Mouse (Mus musculus) liver, embryonic 12.5 days (tissue): ENCODE data around the gene Pax7. TPM values are rescaled to one million over a fixed set of nuclear protein-coding genes. Genes with fewer than 3 reads are reported as not detected.

ENCODE experiments used
- ATAC-seq: fragments of 200-750 bp; cut with Nextera tagmentation; 2 replicates; pipeline ENCODE4 v1.8.0; 2017; ENCODE audit warnings: moderate number of reproducible peaks, mild to moderate bottlenecking, moderate library complexity
- H3K27ac ChIP-seq: fragments of 300-500 bp; sonication (generic); 2 replicates; pipeline ENCODE4 v1.5.1; 2016; ENCODE audit warnings: mild to moderate bottlenecking
- H3K27me3 ChIP-seq: fragments of 300-500 bp; sonication (generic); replicated peaks from 2 replicates; pipeline ENCODE4 v1.6.1; 2016; ENCODE audit warnings: mild to moderate bottlenecking, moderate library complexity
- H3K36me3 ChIP-seq: fragments of 300-500 bp; sonication (generic); 2 replicates; pipeline ENCODE4 v1.6.1; 2016; ENCODE audit warnings: mild to moderate bottlenecking, moderate library complexity
- H3K4me1 ChIP-seq: fragments of 300-500 bp; sonication (generic); 2 replicates; pipeline ENCODE4 v1.6.1; 2016
- H3K4me2 ChIP-seq: fragments of 300-500 bp; sonication (generic); 2 replicates; pipeline ENCODE4 v1.6.1; 2016; ENCODE audit warnings: mild to moderate bottlenecking, moderate library complexity
- H3K4me3 ChIP-seq: fragments of 300-500 bp; sonication (generic); 2 replicates; pipeline ENCODE4 v1.5.1; 2016; ENCODE audit warnings: mild to moderate bottlenecking, moderate library complexity
- H3K9ac ChIP-seq: fragments of 300-500 bp; sonication (generic); 2 replicates; pipeline ENCODE4 v1.6.1; 2016; ENCODE audit warnings: mild to moderate bottlenecking, moderate library complexity
- H3K9me3 ChIP-seq: fragments of 300-500 bp; sonication (generic); replicated peaks from 2 replicates; pipeline ENCODE4 v1.6.1; 2016; ENCODE audit warnings: mild to moderate bottlenecking, moderate library complexity
- WGBS: fragments of 180-500 bp; shearing (Covaris S2); methylation state at CpG from one replicate; pipeline ENCODE4 v1.1.7; 2016; ENCODE audit not compliant: insufficient replicate concordance; 5-methylcytosine and 5-hydroxymethylcytosine counted together
- polyA plus RNA-seq: library from polyadenylated mRNA; unstranded; fragments of >200 nt; fragmentation: Nextera tagmentation; extraction: Ambion mirVana; gene quantifications from 2 replicates; pipeline ENCODE4 v1.2.1, GENCODE M21; 2016

Pax7 gene
- polyA plus RNA-seq, 1 experiment from 2014 or later, result not detected

- Histone ChIP-seq H3K27me3 (peaks cover 11% of the 10 kb centered on the region; the same call in 1 of the 2 replicates), H3K9me3 (no peaks in the 10 kb centered on the region), H3K4me1 (no peaks in the 10 kb centered on the region), H3K4me2 (no peak overlapping the region), H3K36me3 (no peaks in the 10 kb centered on the region), H3K9ac (no peak overlapping the region), H3K4me3 (no peak overlapping the region), H3K27ac (no peak overlapping the region)
- WGBS, result 29% methylated on average over 7 of the region's 7 CpGs
- ATAC-seq, result no peak
These were observed 143.6 kb downstream of the Pax7 start for GRCm38 (mm10) chr4:139689627-139690269.

DNA sequence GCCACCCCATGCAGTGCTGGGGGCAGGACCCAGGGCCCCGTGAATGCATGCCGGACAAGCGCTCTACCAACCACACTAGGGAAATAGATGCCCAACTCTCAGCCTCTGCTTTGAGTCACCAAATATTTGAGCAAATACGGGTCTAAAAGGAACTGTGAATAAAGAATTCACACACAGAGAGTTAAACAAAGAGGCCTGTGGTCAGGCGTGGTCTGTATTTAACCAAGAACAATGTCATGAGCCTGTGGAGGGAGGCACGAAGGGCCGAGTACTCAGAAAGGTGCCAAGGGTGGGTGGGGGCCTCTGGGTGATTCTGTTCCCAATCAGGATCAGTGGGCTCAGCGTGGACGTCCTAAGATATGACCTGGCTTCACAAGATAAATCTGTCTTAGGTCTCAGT, 145.3 kb downstream of the Pax7 start:
- Histone ChIP-seq H3K9ac (no peak overlapping the region), H3K4me3 (no peak overlapping the region), H3K4me1 (no peaks in the 10 kb centered on the region), H3K27me3 (peaks cover 4% of the 10 kb centered on the region; the same call in 1 of the 2 replicates), H3K36me3 (no peaks in the 10 kb centered on the region), H3K4me2 (no peak overlapping the region), H3K27ac (no peak overlapping the region), H3K9me3 (no peaks in the 10 kb centered on the region)
- ATAC-seq, result no peak
- 57% methylated on average over 9 of the region's 9 CpGs for WGBS

Other genes with a start within 250 kb of the Pax7 start
- not detected in 2 replicates for gene Gm21969, start 230.3 kb downstream of the Pax7 start, polyA plus RNA-seq
- gene Aldh4a1, start 210.7 kb downstream of the Pax7 start, polyA plus RNA-seq, result 49.4 and 52.0 TPM in 2 replicates
- gene Tas1r2, start 180.0 kb downstream of the Pax7 start, polyA plus RNA-seq, result not detected in 2 replicates
- gene Klhdc7a, start 134.5 kb upstream of the Pax7 start, polyA plus RNA-seq, result 0.06 and 0.10 TPM in 2 replicates